Mouse (Mus musculus) lung, embryonic 15.5 days (tissue): ENCODE results near the gene Olfr198. TPM values are rescaled to one million over a fixed set of nuclear protein-coding genes. Genes with fewer than 3 reads are reported as not detected.
"Not testable (repeated sequence)": the region's sequence is repeated elsewhere in the genome, so short reads cannot be mapped to it uniquely, and the experiment has no call there.

Source experiments
- ATAC-seq: fragments of 200-750 bp; cut with Nextera tagmentation; 2 replicates; pipeline ENCODE4 v1.8.0; 2017; ENCODE audit warnings: moderate number of reproducible peaks, borderline replicate concordance; ENCODE audit not compliant: low FRiP score, low TSS enrichment; ENCODE audit errors: extremely low read depth
- H3K27ac ChIP-seq: fragments of 300-500 bp; sonication (generic); 2 replicates; pipeline ENCODE4 v1.5.1; 2015; ENCODE audit warnings: moderate library complexity, mild to moderate bottlenecking, inconsistent platforms
- H3K27me3 ChIP-seq: fragments of 300-500 bp; sonication (generic); 2 replicates; pipeline ENCODE4 v1.6.1; 2015; ENCODE audit warnings: inconsistent platforms
- H3K36me3 ChIP-seq: fragments of 300-500 bp; sonication (generic); 2 replicates; pipeline ENCODE4 v1.6.1; 2015; ENCODE audit warnings: inconsistent platforms
- H3K4me1 ChIP-seq: fragments of 300-500 bp; sonication (generic); 2 replicates; pipeline ENCODE4 v1.6.1; 2015; ENCODE audit warnings: inconsistent platforms
- H3K4me2 ChIP-seq: fragments of 300-500 bp; sonication (generic); 2 replicates; pipeline ENCODE4 v1.6.1; 2015; ENCODE audit warnings: inconsistent platforms, mild to moderate bottlenecking, moderate library complexity
- H3K4me3 ChIP-seq: fragments of 300-500 bp; sonication (generic); 2 replicates; pipeline ENCODE4 v1.5.1; 2015; ENCODE audit warnings: mild to moderate bottlenecking, inconsistent platforms
- H3K9ac ChIP-seq: fragments of 300-500 bp; sonication (generic); 2 replicates; pipeline ENCODE4 v1.6.1; 2015; ENCODE audit warnings: inconsistent platforms
- H3K9me3 ChIP-seq: fragments of 300-500 bp; sonication (generic); 2 replicates; pipeline ENCODE4 v1.6.1; 2016; ENCODE audit warnings: inconsistent platforms
- WGBS: fragments of 180-500 bp; shearing (Covaris S2); methylation state at CpG from one replicate; pipeline ENCODE4 v1.1.7; 2015; 5-methylcytosine and 5-hydroxymethylcytosine counted together
- polyA plus RNA-seq: library from polyadenylated mRNA; unstranded; fragments of >200 nt; fragmentation: Nextera tagmentation; extraction: Ambion mirVana; gene quantifications from 2 replicates; pipeline ENCODE4 v1.2.1, GENCODE M21; 2015

Olfr198 gene
- polyA plus RNA-seq, result not detected in 2 replicates

GRCm38 (mm10) chr16:59203433-59203832 is at the start of gene Olfr198:
Gene Olfr198, minus strand, starts transcription at chr16:59203533.
- not testable (repeated sequence) for H3K27ac ChIP-seq, ATAC-seq, H3K4me3 ChIP-seq, H3K9ac ChIP-seq, H3K36me3 ChIP-seq, H3K4me2 ChIP-seq, H3K9me3 ChIP-seq, H3K27me3 ChIP-seq, H3K4me1 ChIP-seq
- WGBS, result 56% methylated on average over 1 of the region's 1 CpGs

GRCm38 (mm10) chr16:59249684-59250083 is 46.4 kb upstream of the Olfr198 start:
- Histone ChIP-seq H3K4me1 (no peaks in the 10 kb centered on the region), H3K36me3 (no peaks in the 10 kb centered on the region), H3K9ac (no peak overlapping the region), H3K9me3 (no peaks in the 10 kb centered on the region), H3K27ac (no peak overlapping the region), H3K4me3 (no peak overlapping the region), H3K27me3 (no peaks in the 10 kb centered on the region), H3K4me2 (no peak overlapping the region)
- WGBS, result 80% methylated on average over 17 of the region's 17 CpGs
- no peak for ATAC-seq

- not testable (repeated sequence) for H3K36me3 ChIP-seq, H3K4me3 ChIP-seq, H3K4me1 ChIP-seq, ATAC-seq, H3K27ac ChIP-seq, H3K9me3 ChIP-seq, H3K9ac ChIP-seq, H3K4me2 ChIP-seq, H3K27me3 ChIP-seq
- 71% methylated on average over 1 of the region's 1 CpGs for WGBS
These were observed 16.3 kb upstream of the Olfr198 start, which contains the start of gene Olfr199 for GRCm38 (mm10) chr16:59219667-59220066. Gene Olfr199, minus strand, starts transcription at chr16:59219767.

- H3K4me3 ChIP-seq, H3K27me3 ChIP-seq, H3K9ac ChIP-seq, H3K9me3 ChIP-seq, H3K36me3 ChIP-seq, H3K4me1 ChIP-seq, H3K4me2 ChIP-seq, H3K27ac ChIP-seq, ATAC-seq: not testable (repeated sequence)
- 69% methylated on average over 3 of the region's 3 CpGs for WGBS
These were observed 14.5 kb upstream of the Olfr198 start for GRCm38 (mm10) chr16:59217861-59218260.

GRCm38 (mm10) chr16:59170354-59170753 is 33.0 kb downstream of the Olfr198 start, which contains the start of gene Olfr196:
Gene Olfr196, minus strand, starts transcription at chr16:59170454.
- no peak within 1 kb of the TSS for H3K9ac ChIP-seq
- no peak within 1 kb of the TSS for H3K27ac ChIP-seq
- no peak within 1 kb of the TSS for H3K4me3 ChIP-seq
- no peaks in the 10 kb centered on the region for H3K36me3 ChIP-seq
- no peaks in the 10 kb centered on the region for H3K9me3 ChIP-seq
- no peaks in the 10 kb centered on the region for H3K27me3 ChIP-seq
- no peak within 1 kb of the TSS for H3K4me2 ChIP-seq
- H3K4me1 ChIP-seq, result no peaks in the 10 kb centered on the region
- no peak for ATAC-seq
- WGBS, result 69% methylated on average over 3 of the region's 3 CpGs

GRCm38 (mm10) chr16:59151996-59152395 is 51.3 kb downstream of the Olfr198 start:
- Histone ChIP-seq H3K27me3 (no peaks in the 10 kb centered on the region), H3K9ac (no peak overlapping the region), H3K4me3 (no peak overlapping the region), H3K4me2 (no peak overlapping the region), H3K27ac (no peak overlapping the region), H3K36me3 (no peaks in the 10 kb centered on the region), H3K9me3 (no peaks in the 10 kb centered on the region), H3K4me1 (no peaks in the 10 kb centered on the region)
- no peak for ATAC-seq
- WGBS, result 80% methylated on average over 2 of the region's 2 CpGs

Other genes starting within 250 kb of the Olfr198 start
- gene Olfr183, start 208.2 kb downstream of the Olfr198 start, polyA plus RNA-seq, result not detected in 2 replicates
- not detected in 2 replicates for gene Olfr186, start 173.2 kb downstream of the Olfr198 start, polyA plus RNA-seq
- gene Olfr187, start 163.8 kb downstream of the Olfr198 start, polyA plus RNA-seq, result not detected in 2 replicates
- gene Olfr190, start 125.5 kb downstream of the Olfr198 start, polyA plus RNA-seq, result not detected in 2 replicates
- not detected in 2 replicates for gene Olfr191, start 113.7 kb downstream of the Olfr198 start, polyA plus RNA-seq
- gene Olfr193, start 91.7 kb downstream of the Olfr198 start, polyA plus RNA-seq, result not detected in 2 replicates
- gene Olfr194, start 82.5 kb downstream of the Olfr198 start, polyA plus RNA-seq, result not detected in 2 replicates
- gene Olfr195, start 56.5 kb downstream of the Olfr198 start, polyA plus RNA-seq, result not detected in 2 replicates
- not detected in 2 replicates for gene Olfr196, start 33.1 kb downstream of the Olfr198 start, polyA plus RNA-seq
- gene Olfr199, start 16.2 kb upstream of the Olfr198 start, polyA plus RNA-seq, result not detected in 2 replicates
- gene Olfr201, start 69.1 kb upstream of the Olfr198 start, polyA plus RNA-seq, result not detected in 2 replicates
- gene Olfr202, start 83.3 kb upstream of the Olfr198 start, polyA plus RNA-seq, result not detected in 2 replicates
- gene Olfr203, start 95.3 kb upstream of the Olfr198 start, polyA plus RNA-seq, result not detected in 2 replicates
- not detected in 2 replicates for gene Olfr204, start 114.7 kb upstream of the Olfr198 start, polyA plus RNA-seq
- not detected in 2 replicates for gene Olfr205, start 127.6 kb upstream of the Olfr198 start, polyA plus RNA-seq
- gene Olfr206, start 145.7 kb upstream of the Olfr198 start, polyA plus RNA-seq, result not detected in 2 replicates
- not detected in 2 replicates for gene Olfr209, start 160.5 kb upstream of the Olfr198 start, polyA plus RNA-seq
- gene Gabrr3, start 203.8 kb upstream of the Olfr198 start, polyA plus RNA-seq, result not detected in 2 replicates